In the genomic region with DNA sequence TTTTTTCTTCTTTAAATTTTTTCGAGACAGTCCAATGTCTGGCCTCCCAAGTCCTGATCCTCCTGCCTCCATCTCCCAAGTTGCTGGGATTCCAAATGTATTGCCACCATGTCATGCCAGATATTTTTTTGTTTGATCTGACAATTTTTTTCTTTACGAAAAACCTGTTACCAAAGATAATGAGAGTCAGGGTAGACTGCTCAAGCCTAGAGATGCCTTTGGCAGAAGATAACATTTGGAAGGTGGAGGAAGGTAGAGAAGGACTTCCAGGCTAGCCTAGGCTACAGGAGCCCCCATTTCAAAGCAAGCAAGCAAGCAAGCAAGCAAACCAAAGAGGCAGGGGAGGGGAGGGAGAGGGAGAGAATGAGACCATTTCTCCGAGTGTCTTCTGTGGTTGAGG, we compare ENCODE assay signal across 8 mouse cellular contexts. TPM values are rescaled to one million over a fixed set of nuclear protein-coding genes. Genes with fewer than 3 reads are reported as not detected.
A peak's percentile ranks its signal among the peaks of the same experiment; 100 is the strongest.
DNase-seq lines count a peak whose midpoint lies in the region; ATAC-seq lines count a peak whose summit lies in the region.

No protein-coding gene starts in this region.

- no peak for DNase-seq in lung, postnatal 10 days
- DNase-seq in embryonic facial prominence, embryonic 14.5 days (ENCODE audit: low spot score): no peak
- no peak for DNase-seq in layer of hippocampus, postnatal 25 days (ENCODE audit: extremely low spot score in 1 of 2, low spot score in 1 of 2)
- no peak for DNase-seq in adrenal gland, adult 8-10 months

- no peak for ATAC-seq in lung, embryonic 16.5 days (ENCODE audit: low read depth)
- ATAC-seq in embryonic facial prominence, embryonic 14.5 days (ENCODE audit: low read depth): no peak
- no peak for ATAC-seq in limb, embryonic 13.5 days (ENCODE audit: low FRiP score, low read depth)
- ATAC-seq in stomach, embryonic 14.5 days (ENCODE audit: insufficient number of reproducible peaks, insufficient read depth, low FRiP score, low read depth): no peak
- no peak for ATAC-seq in inflammation-experienced regulatory T-cells, adult 6 months

- H3K4me1 ChIP-seq in lung, embryonic 16.5 days (replicated peaks; ENCODE audit: control insufficient read depth, insufficient read depth, low read length): peaks cover 14% of the 10 kb centered on the region
- H3K4me1 ChIP-seq in embryonic facial prominence, embryonic 14.5 days (ENCODE audit: control insufficient read depth, insufficient read depth, low read length): peaks cover 9% of the 10 kb centered on the region
- H3K4me1 ChIP-seq in limb, embryonic 13.5 days: peaks cover 37% of the 10 kb centered on the region
- peaks cover 10% of the 10 kb centered on the region for H3K4me1 ChIP-seq in stomach, embryonic 14.5 days (ENCODE audit: control insufficient read depth, insufficient read depth, low read length)

- H3K9me3 ChIP-seq in lung, embryonic 16.5 days (ENCODE audit: control insufficient read depth, low read length): no peaks in the 10 kb centered on the region
- no peaks in the 10 kb centered on the region for H3K9me3 ChIP-seq in embryonic facial prominence, embryonic 14.5 days (ENCODE audit: control insufficient read depth, low read length)
- no peaks in the 10 kb centered on the region for H3K9me3 ChIP-seq in limb, embryonic 13.5 days
- H3K9me3 ChIP-seq in stomach, embryonic 14.5 days (ENCODE audit: control insufficient read depth, low read depth, low read length): no peaks in the 10 kb centered on the region

- WGBS in lung, embryonic 16.5 days: 31% methylated on average over 3 of the region's 3 CpGs
- WGBS in embryonic facial prominence, embryonic 14.5 days: 28% methylated on average over 3 of the region's 3 CpGs
- WGBS in limb, embryonic 13.5 days: 45% methylated on average over 3 of the region's 3 CpGs
- WGBS in stomach, embryonic 14.5 days: 37% methylated on average over 3 of the region's 3 CpGs

- H3K27ac ChIP-seq in lung, embryonic 16.5 days (ENCODE audit: low read length): no peak overlapping the region
- H3K27ac ChIP-seq in embryonic facial prominence, embryonic 14.5 days (replicated peaks; ENCODE audit: low read depth, low read length): no peak overlapping the region; the same call in 1 of the 2 replicates
- H3K27ac ChIP-seq in limb, embryonic 13.5 days: no peak overlapping the region
- H3K27ac ChIP-seq in stomach, embryonic 14.5 days (ENCODE audit: low read length): no peak overlapping the region

- H3K4me3 ChIP-seq in lung, embryonic 16.5 days (ENCODE audit: low read length): peak overlapping the region; percentile 81
- peak overlapping the region; percentile 74 for H3K4me3 ChIP-seq in embryonic facial prominence, embryonic 14.5 days (ENCODE audit: low read depth, low read length)
- peak overlapping the region; percentile 73 for H3K4me3 ChIP-seq in limb, embryonic 13.5 days
- H3K4me3 ChIP-seq in stomach, embryonic 14.5 days (ENCODE audit: low read depth, low read length): peak overlapping the region; percentile 68

- no peaks in the 10 kb centered on the region for H3K36me3 ChIP-seq in lung, embryonic 16.5 days (ENCODE audit: control insufficient read depth, insufficient read depth, low read length)
- no peaks in the 10 kb centered on the region for H3K36me3 ChIP-seq in embryonic facial prominence, embryonic 14.5 days (ENCODE audit: control insufficient read depth, insufficient read depth, low read length)
- H3K36me3 ChIP-seq in limb, embryonic 13.5 days: no peaks in the 10 kb centered on the region
- no peaks in the 10 kb centered on the region for H3K36me3 ChIP-seq in stomach, embryonic 14.5 days (ENCODE audit: control insufficient read depth, insufficient read depth, low read length)

- peak overlapping the region; percentile 86 for H3K9ac ChIP-seq in lung, embryonic 16.5 days (ENCODE audit: low read length)
- H3K9ac ChIP-seq in embryonic facial prominence, embryonic 14.5 days (ENCODE audit: low read depth, low read length): peak overlapping the region; percentile 82
- peak overlapping the region; percentile 90 for H3K9ac ChIP-seq in limb, embryonic 13.5 days
- peak overlapping the region; percentile 87 for H3K9ac ChIP-seq in stomach, embryonic 14.5 days (replicated peaks; ENCODE audit: low read depth, low read length)

- peak overlapping the region; percentile 65 for H3K4me2 ChIP-seq in lung, embryonic 16.5 days (ENCODE audit: low read depth, low read length)
- H3K4me2 ChIP-seq in embryonic facial prominence, embryonic 14.5 days (ENCODE audit: low read depth, low read length): peak overlapping the region; percentile 54
- H3K4me2 ChIP-seq in limb, embryonic 13.5 days (replicated peaks): peak overlapping the region; percentile 65
- peak overlapping the region; percentile 46 for H3K4me2 ChIP-seq in stomach, embryonic 14.5 days (replicated peaks; ENCODE audit: low read depth, low read length)

- no peaks in the 10 kb centered on the region for H3K27me3 ChIP-seq in lung, embryonic 16.5 days (ENCODE audit: control insufficient read depth, insufficient read depth, low read depth, low read length)
- no peaks in the 10 kb centered on the region for H3K27me3 ChIP-seq in embryonic facial prominence, embryonic 14.5 days (replicated peaks; ENCODE audit: control insufficient read depth, insufficient read depth, low read length)
- no peaks in the 10 kb centered on the region for H3K27me3 ChIP-seq in limb, embryonic 13.5 days
- H3K27me3 ChIP-seq in stomach, embryonic 14.5 days (ENCODE audit: control insufficient read depth, insufficient read depth, low read length): no peaks in the 10 kb centered on the region

RNA-seq across cellular contexts. Expression of gene Usp33, which starts 0.9 kb away (rescaled TPM):
- 57.6 and 58.4 TPM in 2 replicates for polyA plus RNA-seq in lung, embryonic 16.5 days (2015; fragmentation: Nextera tagmentation; extraction: Ambion mirVana)
- 46.2 and 46.8 TPM in 2 replicates for polyA plus RNA-seq in embryonic facial prominence, embryonic 14.5 days (2014; fragmentation: Nextera tagmentation; extraction: Ambion mirVana)
- 44.1 and 50.6 TPM in 2 replicates for polyA plus RNA-seq in limb, embryonic 13.5 days (2015; fragmentation: Nextera tagmentation; extraction: Ambion mirVana)
- polyA plus RNA-seq in stomach, embryonic 14.5 days (2014; fragmentation: Nextera tagmentation; extraction: Ambion mirVana): 45.9 and 49.6 TPM in 2 replicates
- 10 to 100 TPM; 23.3 to 32.1 (median 30.3) TPM for polyA plus RNA-seq in inflammation-experienced regulatory T-cells, adult 6 months (2017; shearing (Covaris generic))
- total RNA-seq in layer of hippocampus, postnatal 25 days (2021): 100 to 1,000 TPM; 116 to 123 TPM
- 100 to 1,000 TPM in 3 of 4 experiments, 10 to 100 TPM in 1; 93.9 to 139 (median 129) TPM for total RNA-seq in adrenal gland, adult 8-10 months (2022)

RNA-seq across cellular contexts. Expression of gene Miga1, which starts 7.0 kb away (rescaled TPM):
- polyA plus RNA-seq in lung, embryonic 16.5 days (2015; fragmentation: Nextera tagmentation; extraction: Ambion mirVana): 14.7 and 15.7 TPM in 2 replicates
- 17.3 and 18.5 TPM in 2 replicates for polyA plus RNA-seq in embryonic facial prominence, embryonic 14.5 days (2014; fragmentation: Nextera tagmentation; extraction: Ambion mirVana)
- 19.0 and 21.9 TPM in 2 replicates for polyA plus RNA-seq in limb, embryonic 13.5 days (2015; fragmentation: Nextera tagmentation; extraction: Ambion mirVana)
- polyA plus RNA-seq in stomach, embryonic 14.5 days (2014; fragmentation: Nextera tagmentation; extraction: Ambion mirVana): 20.3 and 21.0 TPM in 2 replicates
- polyA plus RNA-seq in inflammation-experienced regulatory T-cells, adult 6 months (2017; shearing (Covaris generic)): 10 to 100 TPM in 1 of 3 experiments, 1 to 10 TPM in 2; 2.4 to 10.1 (median 6.2) TPM
- 10 to 100 TPM; 72.0 to 79.1 TPM for total RNA-seq in layer of hippocampus, postnatal 25 days (2021)
- 10 to 100 TPM in 3 of 4 experiments, 1 to 10 TPM in 1; 9.9 to 29.6 (median 16.8) TPM for total RNA-seq in adrenal gland, adult 8-10 months (2022)

RNA-seq across cellular contexts. Expression of gene Zzz3, which starts 48.0 kb away (rescaled TPM):
- polyA plus RNA-seq in lung, embryonic 16.5 days (2015; fragmentation: Nextera tagmentation; extraction: Ambion mirVana): 40.3 and 42.3 TPM in 2 replicates
- 48.3 and 55.7 TPM in 2 replicates for polyA plus RNA-seq in embryonic facial prominence, embryonic 14.5 days (2014; fragmentation: Nextera tagmentation; extraction: Ambion mirVana)
- polyA plus RNA-seq in limb, embryonic 13.5 days (2015; fragmentation: Nextera tagmentation; extraction: Ambion mirVana): 46.7 and 49.3 TPM in 2 replicates
- polyA plus RNA-seq in stomach, embryonic 14.5 days (2014; fragmentation: Nextera tagmentation; extraction: Ambion mirVana): 53.7 and 63.3 TPM in 2 replicates
- 10 to 100 TPM; 25.3 to 35.1 (median 33.4) TPM for polyA plus RNA-seq in inflammation-experienced regulatory T-cells, adult 6 months (2017; shearing (Covaris generic))
- 10 to 100 TPM; 40.4 to 43.1 TPM for total RNA-seq in layer of hippocampus, postnatal 25 days (2021)
- 10 to 100 TPM; 31.3 to 52.7 (median 48.1) TPM for total RNA-seq in adrenal gland, adult 8-10 months (2022)
